Mouse (Mus musculus): Measurements from ENCODE around the gene Olfr1513. TPM values are rescaled to one million over a fixed set of nuclear protein-coding genes. Genes with fewer than 3 reads are reported as not detected.
"Not testable (repeated sequence)": the region's sequence is repeated elsewhere in the genome, so short reads cannot be mapped to it uniquely, and the experiment has no call there.

Gene Olfr1513
- total RNA-seq (2014; rRNA removed) (not detected in 2 replicates), polyA plus RNA-seq (2012; rRNA removed) (not detected in 2 replicates)

DNA sequence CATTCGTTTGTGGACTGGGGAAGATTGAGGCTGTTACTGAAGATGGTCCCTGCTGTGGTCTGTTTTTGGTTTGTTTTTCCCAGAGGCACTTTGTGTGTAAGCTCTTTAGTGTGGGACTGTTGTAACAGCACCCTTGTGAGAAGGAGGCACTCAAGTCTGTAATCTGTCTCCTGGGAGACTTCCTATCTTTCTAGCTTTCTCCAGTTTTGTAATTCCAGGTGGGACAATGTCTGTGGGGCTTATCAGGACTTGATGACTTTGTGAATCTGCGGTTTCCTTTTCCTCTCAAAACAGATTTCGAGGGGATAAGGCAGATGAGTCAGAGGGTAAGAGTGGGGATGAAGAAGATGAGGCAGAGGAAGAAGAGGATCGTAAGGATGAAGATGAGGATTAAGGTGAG is at the start of gene Olfr1513:
Gene Olfr1513, minus strand, starts transcription at position 101 of the 400 bp plus-strand sequence.
- no peaks in the 10 kb centered on the region for H3K27me3 ChIP-seq (ENCODE audit: control insufficient read depth, insufficient read depth, low read length)
- no peak within 1 kb of the TSS for H3K4me3 ChIP-seq (ENCODE audit: insufficient read depth, low read depth, low read length)
- DNase-seq (ENCODE audit: extremely low read depth, low read depth, low spot score): no peak
- no peaks in the 10 kb centered on the region for H3K79me2 ChIP-seq (ENCODE audit: control insufficient read depth, insufficient read depth, low read length)
- 64% methylated on average over 4 of the region's 4 CpGs for WGBS
- no peak within 1 kb of the TSS for H3K27ac ChIP-seq (replicated peaks; ENCODE audit: insufficient read depth, low read depth, low read length)
- no peak within 1 kb of the TSS for H3K9ac ChIP-seq (ENCODE audit: low read depth, low read length)
- no peak for TF ChIP-seq CTCF (IDR thresholded peaks at IDR 0.05; ENCODE audit: low read depth, low read length)
- no peak for TF ChIP-seq POLR2A (IDR thresholded peaks at IDR 0.05; ENCODE audit: extremely low read depth, insufficient read depth, low read length)
- no peaks in the 10 kb centered on the region for H3K36me3 ChIP-seq (ENCODE audit: control insufficient read depth, insufficient read depth, low read length)
- no peaks in the 10 kb centered on the region for H3K4me1 ChIP-seq (ENCODE audit: control insufficient read depth, insufficient read depth, low read length)

DNA sequence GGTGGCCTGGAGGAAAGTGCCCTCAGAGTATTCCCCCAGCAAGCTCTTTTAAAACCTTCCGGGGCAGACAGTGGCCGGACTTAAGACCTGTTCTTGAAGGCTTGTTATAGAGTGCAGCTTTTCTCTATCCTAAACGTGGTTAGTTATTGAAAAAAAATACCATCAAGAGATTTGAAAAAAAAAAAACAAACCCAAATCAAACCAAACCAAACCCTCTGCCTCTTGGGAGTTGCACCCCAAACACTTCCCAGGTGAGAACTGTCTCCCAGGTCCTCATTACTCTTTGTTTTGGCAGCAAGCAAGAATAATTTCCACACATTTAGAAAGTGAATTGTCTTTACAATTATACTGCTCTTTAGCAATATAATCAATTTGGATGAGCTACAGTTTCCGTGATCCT is 41.1 kb upstream of the Olfr1513 start, which contains the start of gene Olfr1511:
Gene Olfr1511, minus strand, starts transcription at position 101 of the 400 bp plus-strand sequence.
- TF ChIP-seq CTCF (IDR thresholded peaks at IDR 0.05; ENCODE audit: low read depth, low read length) (no peak), POLR2A (IDR thresholded peaks at IDR 0.05; ENCODE audit: extremely low read depth, insufficient read depth, low read length) (no peak)
- Histone ChIP-seq H3K9ac (ENCODE audit: low read depth, low read length) (no peak within 1 kb of the TSS), H3K27me3 (ENCODE audit: control insufficient read depth, insufficient read depth, low read length) (no peaks in the 10 kb centered on the region), H3K4me3 (ENCODE audit: insufficient read depth, low read depth, low read length) (no peak within 1 kb of the TSS), H3K4me1 (ENCODE audit: control insufficient read depth, insufficient read depth, low read length) (no peaks in the 10 kb centered on the region), H3K79me2 (ENCODE audit: control insufficient read depth, insufficient read depth, low read length) (no peaks in the 10 kb centered on the region), H3K27ac (replicated peaks; ENCODE audit: insufficient read depth, low read depth, low read length) (no peak within 1 kb of the TSS), H3K36me3 (ENCODE audit: control insufficient read depth, insufficient read depth, low read length) (no peaks in the 10 kb centered on the region)
- no peak for DNase-seq (ENCODE audit: extremely low read depth, low read depth, low spot score)
- WGBS: 66% methylated on average over 4 of the region's 4 CpGs

DNA sequence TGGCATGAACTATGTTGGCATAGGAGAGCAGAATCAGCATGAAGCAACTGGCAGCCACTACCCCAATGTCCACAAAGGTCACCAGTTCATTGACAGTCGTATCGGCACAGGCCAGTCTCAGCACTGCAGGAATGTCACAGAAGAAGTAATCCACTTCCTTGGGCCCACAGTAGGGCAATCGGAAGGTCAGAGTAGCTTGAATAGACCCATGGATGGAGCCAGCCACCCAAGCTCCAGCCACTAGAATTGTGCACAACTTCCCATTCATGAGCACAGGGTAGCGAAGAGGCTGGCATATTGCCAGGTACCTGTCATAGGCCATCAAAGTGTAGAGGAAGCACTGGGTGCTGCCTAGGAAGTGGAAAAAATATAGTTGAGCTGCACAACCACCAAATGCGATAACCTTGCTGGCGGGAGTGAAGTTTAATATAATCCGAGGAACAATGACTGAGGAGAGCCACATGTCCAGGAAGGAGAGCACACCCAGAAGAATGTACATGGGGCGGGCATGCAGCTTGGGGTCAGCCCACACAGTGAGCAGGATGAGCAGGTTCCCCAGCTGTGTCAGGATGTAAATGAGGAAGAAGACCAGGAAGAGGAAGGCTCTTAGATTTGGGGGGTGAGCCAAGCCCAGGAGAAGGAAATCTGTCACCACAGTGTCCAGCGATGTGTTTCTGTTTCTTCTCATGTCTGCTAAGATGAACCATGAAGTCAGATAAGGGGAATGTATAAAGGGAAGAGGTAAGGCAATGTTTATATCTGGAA is 34.1 kb upstream of the Olfr1513 start:
- not testable (repeated sequence) for H3K4me3 ChIP-seq (ENCODE audit: insufficient read depth, low read depth, low read length); DNase-seq (ENCODE audit: extremely low read depth, low read depth, low spot score); H3K4me1 ChIP-seq (ENCODE audit: control insufficient read depth, insufficient read depth, low read length); H3K27me3 ChIP-seq (ENCODE audit: control insufficient read depth, insufficient read depth, low read length); H3K9ac ChIP-seq (ENCODE audit: low read depth, low read length); H3K36me3 ChIP-seq (ENCODE audit: control insufficient read depth, insufficient read depth, low read length); H3K79me2 ChIP-seq (ENCODE audit: control insufficient read depth, insufficient read depth, low read length); H3K27ac ChIP-seq (replicated peaks; ENCODE audit: insufficient read depth, low read depth, low read length)
- 72% methylated on average over 9 of the region's 9 CpGs for WGBS

DNA sequence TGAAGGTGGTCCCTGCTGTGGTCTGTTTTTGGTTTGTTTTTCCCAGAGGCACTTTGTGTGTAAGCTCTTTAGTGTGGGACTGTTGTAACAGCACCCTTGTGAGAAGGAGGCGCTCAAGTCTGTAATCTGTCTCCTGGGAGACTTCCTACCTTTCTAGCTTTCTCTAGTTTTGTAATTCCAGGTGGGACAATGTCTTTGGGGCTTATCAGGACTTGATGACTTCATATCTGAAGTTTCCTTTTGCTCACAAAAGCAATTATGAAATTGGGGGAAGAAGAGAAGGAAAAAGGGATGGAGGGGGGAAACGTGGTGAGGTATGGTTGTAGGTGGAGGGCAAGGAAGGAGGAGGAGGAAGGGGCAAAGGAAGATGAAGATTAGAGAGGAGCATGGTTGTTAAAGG is 22.9 kb upstream of the Olfr1513 start, which contains the start of gene Olfr1512:
Gene Olfr1512, minus strand, starts transcription at position 101 of the 400 bp plus-strand sequence.
- Histone ChIP-seq H3K27me3 (ENCODE audit: control insufficient read depth, insufficient read depth, low read length) (no peaks in the 10 kb centered on the region), H3K9ac (ENCODE audit: low read depth, low read length) (no peak within 1 kb of the TSS), H3K4me3 (ENCODE audit: insufficient read depth, low read depth, low read length) (no peak within 1 kb of the TSS), H3K27ac (replicated peaks; ENCODE audit: insufficient read depth, low read depth, low read length) (no peak within 1 kb of the TSS), H3K79me2 (ENCODE audit: control insufficient read depth, insufficient read depth, low read length) (no peaks in the 10 kb centered on the region), H3K4me1 (ENCODE audit: control insufficient read depth, insufficient read depth, low read length) (no peaks in the 10 kb centered on the region), H3K36me3 (ENCODE audit: control insufficient read depth, insufficient read depth, low read length) (no peaks in the 10 kb centered on the region)
- TF ChIP-seq POLR2A (IDR thresholded peaks at IDR 0.05; ENCODE audit: extremely low read depth, insufficient read depth, low read length) (no peak), CTCF (IDR thresholded peaks at IDR 0.05; ENCODE audit: low read depth, low read length) (no peak)
- DNase-seq (ENCODE audit: extremely low read depth, low read depth, low spot score): no peak
- WGBS: 66% methylated on average over 2 of the region's 2 CpGs

DNA sequence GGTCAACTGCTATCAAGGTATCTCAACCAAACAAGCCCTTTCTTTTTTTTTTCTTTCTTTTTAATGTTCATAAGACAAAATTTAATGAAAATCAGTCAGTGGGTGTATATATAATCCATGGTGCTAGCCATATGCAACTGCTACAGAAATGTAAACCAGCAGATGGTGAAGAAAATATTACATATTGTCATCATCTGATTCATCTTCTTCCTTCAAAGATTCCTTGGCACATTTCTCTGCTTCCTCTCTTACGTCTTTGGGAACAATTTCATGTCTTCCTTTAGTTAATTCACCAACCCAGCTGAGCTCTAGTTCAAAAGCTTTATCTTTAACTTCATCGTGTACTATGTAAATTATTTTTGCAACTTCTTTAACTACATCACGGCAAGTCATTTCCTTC is 12.5 kb upstream of the Olfr1513 start:
- WGBS: 82% methylated on average over 3 of the region's 3 CpGs
- Histone ChIP-seq H3K36me3 (ENCODE audit: control insufficient read depth, insufficient read depth, low read length) (no peaks in the 10 kb centered on the region), H3K4me1 (ENCODE audit: control insufficient read depth, insufficient read depth, low read length) (no peaks in the 10 kb centered on the region), H3K27me3 (ENCODE audit: control insufficient read depth, insufficient read depth, low read length) (no peaks in the 10 kb centered on the region), H3K27ac (replicated peaks; ENCODE audit: insufficient read depth, low read depth, low read length) (no peak overlapping the region), H3K79me2 (ENCODE audit: control insufficient read depth, insufficient read depth, low read length) (no peaks in the 10 kb centered on the region), H3K4me3 (ENCODE audit: insufficient read depth, low read depth, low read length) (no peak overlapping the region), H3K9ac (ENCODE audit: low read depth, low read length) (no peak overlapping the region)
- DNase-seq (ENCODE audit: extremely low read depth, low read depth, low spot score): no peak
- TF ChIP-seq POLR2A (IDR thresholded peaks at IDR 0.05; ENCODE audit: extremely low read depth, insufficient read depth, low read length): no peak
- no peak for TF ChIP-seq CTCF (IDR thresholded peaks at IDR 0.05; ENCODE audit: low read depth, low read length)

DNA sequence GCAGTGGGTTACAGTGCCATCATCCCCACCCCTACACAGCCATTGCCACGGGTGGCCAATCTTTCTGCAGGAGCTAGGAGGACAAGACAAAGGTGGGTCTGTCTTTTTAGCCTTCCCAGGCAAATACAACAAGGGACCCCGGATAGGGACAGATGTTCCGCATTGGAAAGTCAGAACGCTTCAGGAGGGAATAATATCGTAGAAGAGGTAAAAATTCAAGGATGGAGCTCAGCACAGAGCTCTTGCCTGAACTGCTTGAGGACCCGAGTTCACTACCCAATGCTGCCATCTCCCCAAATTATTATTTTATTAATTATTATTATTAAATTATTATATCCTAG is 16.7 kb downstream of the Olfr1513 start:
- no peak overlapping the region for H3K9ac ChIP-seq (ENCODE audit: low read depth, low read length)
- no peaks in the 10 kb centered on the region for H3K36me3 ChIP-seq (ENCODE audit: control insufficient read depth, insufficient read depth, low read length)
- no peak for DNase-seq (ENCODE audit: extremely low read depth, low read depth, low spot score)
- H3K79me2 ChIP-seq (ENCODE audit: control insufficient read depth, insufficient read depth, low read length): no peaks in the 10 kb centered on the region
- H3K27me3 ChIP-seq (ENCODE audit: control insufficient read depth, insufficient read depth, low read length): no peaks in the 10 kb centered on the region
- TF ChIP-seq CTCF (IDR thresholded peaks at IDR 0.05; ENCODE audit: low read depth, low read length) (no peak), POLR2A (IDR thresholded peaks at IDR 0.05; ENCODE audit: extremely low read depth, insufficient read depth, low read length) (no peak)
- no peak overlapping the region for H3K4me3 ChIP-seq (ENCODE audit: insufficient read depth, low read depth, low read length)
- no peaks in the 10 kb centered on the region for H3K4me1 ChIP-seq (ENCODE audit: control insufficient read depth, insufficient read depth, low read length)
- H3K27ac ChIP-seq (replicated peaks; ENCODE audit: insufficient read depth, low read depth, low read length): no peak overlapping the region
- 72% methylated on average over 6 of the region's 6 CpGs for WGBS

Data from liver, adult 2 months (tissue).